Mouse (Mus musculus) kidney, adult 2 months (tissue): Measurements from ENCODE around the gene Lix1l.

Experiments used
- CTCF ChIP-seq: fragments of 200-500 bp; conservative IDR thresholded peaks from 2 replicates; pipeline ENCODE4 v1.5.1; 2011; ENCODE audit warnings: low read depth, mild to moderate bottlenecking, control low read depth, low read length, moderate library complexity, mixed read lengths; ENCODE audit not compliant: insufficient read depth, insufficient read length
- POLR2A ChIP-seq: fragments of 200-500 bp; IDR thresholded peaks from one replicate; pipeline ENCODE4 v1.6.1; 2011; ENCODE audit warnings: low read depth, low read length, control low read depth

DNA sequence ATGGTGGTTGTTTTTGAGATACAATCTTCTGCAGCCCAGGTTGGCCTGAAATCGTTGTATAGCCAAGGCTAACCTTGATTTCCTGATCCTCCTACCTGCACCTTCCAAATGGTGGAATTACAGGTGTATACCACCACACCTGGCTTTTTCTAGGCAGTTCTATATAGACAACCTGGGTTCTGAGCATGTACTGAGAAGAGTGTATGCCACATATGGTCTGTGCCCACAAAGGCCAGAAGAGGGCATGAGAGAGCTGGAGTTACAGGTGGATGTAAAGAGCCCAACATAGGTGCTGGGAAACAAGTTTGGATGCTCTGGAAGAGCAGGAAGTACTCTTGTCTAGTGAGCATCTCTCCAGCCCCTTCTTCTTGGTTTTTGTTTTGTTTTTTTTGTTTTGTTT, 66.4 kb downstream of the Lix1l start:
- TF ChIP-seq CTCF = peak; percentile 61
- no peak for TF ChIP-seq POLR2A
